Mouse (Mus musculus) ES-Bruce4 (cell line): Measurements from ENCODE around the gene Lifr.

Experiments
- CTCF ChIP-seq: IDR thresholded peaks from one replicate; pipeline ENCODE4 v1.8.1; 2011; ENCODE audit warnings: low read depth, low read length
- EP300 ChIP-seq: IDR thresholded peaks from 2 replicates; pipeline ENCODE4 v1.6.1; 2011; ENCODE audit warnings: low read depth, low read length; ENCODE audit not compliant: insufficient read depth

- no peak for TF ChIP-seq EP300
- TF ChIP-seq CTCF = no peak
These were observed 55.1 kb downstream of the Lifr start for GRCm38 (mm10) chr15:7145555-7145954.
